Mouse (Mus musculus) spleen, adult 2 months (tissue): Measurements from ENCODE around the gene Cep350.

ENCODE experiments used
- CTCF ChIP-seq: fragments of 200-500 bp; IDR thresholded peaks from 2 replicates; pipeline ENCODE4 v1.5.1; 2011; ENCODE audit warnings: mild to moderate bottlenecking, inconsistent platforms; ENCODE audit not compliant: insufficient read depth, insufficient read length, insufficient replicate concordance; ENCODE audit errors: extremely low read depth
- POLR2A ChIP-seq: fragments of 200-500 bp; IDR thresholded peaks from 2 replicates; pipeline ENCODE4 v1.6.1; 2011; ENCODE audit warnings: low read depth, low read length, inconsistent platforms

DNA sequence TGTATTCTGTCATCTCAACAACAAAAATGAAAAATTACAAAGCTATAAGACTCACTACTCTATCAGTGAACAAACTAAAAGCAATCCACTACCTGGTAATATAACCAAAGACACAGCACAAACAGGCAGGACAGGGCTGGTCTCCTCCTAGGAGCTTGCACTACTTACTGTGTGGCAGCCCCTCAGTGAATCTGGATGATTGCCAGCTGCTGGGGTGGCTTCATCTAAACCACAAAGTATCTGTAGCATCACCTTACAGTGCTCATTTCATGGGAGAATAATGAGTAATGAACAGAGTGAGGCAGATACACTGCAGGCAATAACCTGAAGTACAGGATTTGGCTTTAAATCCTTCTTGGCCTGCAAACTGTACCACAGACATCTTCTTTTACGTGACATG lies 46.7 kb upstream of the Cep350 start:
- TF ChIP-seq POLR2A (no peak), CTCF (no peak)
